Mouse (Mus musculus) layer of hippocampus, adult 9-11 months (tissue): ENCODE data around the gene Pde6b.

Experiments
- DNase-seq: peaks from one replicate; pipeline ENCODE4 v3.0.0; 2022

Pde6b gene

GRCm38 (mm10) chr5:108403453-108403852, 15.3 kb downstream of the Pde6b start:
- DNase-seq: no peak

- no peak for DNase-seq
Measured at GRCm38 (mm10) chr5:108405460-108405859, 17.3 kb downstream of the Pde6b start.

- DNase-seq: no peak
Measured at GRCm38 (mm10) chr5:108406977-108407376, 18.8 kb downstream of the Pde6b start.

- DNase-seq: no peak
Measured at GRCm38 (mm10) chr5:108414711-108415110, 26.5 kb downstream of the Pde6b start.

- DNase-seq: no peak
Measured at GRCm38 (mm10) chr5:108422741-108423140, 34.5 kb downstream of the Pde6b start.

- no peak for DNase-seq
Measured at GRCm38 (mm10) chr5:108423427-108423826, 35.2 kb downstream of the Pde6b start.

- DNase-seq: peak; percentile 42
Measured at GRCm38 (mm10) chr5:108427186-108427585, 39.0 kb downstream of the Pde6b start.

- no peak for DNase-seq
Measured at GRCm38 (mm10) chr5:108431196-108431595, 43.0 kb downstream of the Pde6b start.

- DNase-seq: peak; percentile 92
Measured at GRCm38 (mm10) chr5:108433804-108434587, 45.8 kb downstream of the Pde6b start, which contains the start of gene Atp5k. Atp5k (minus strand) TSS chr5:108434448.

- DNase-seq: no peak
Measured at GRCm38 (mm10) chr5:108436101-108436500, 47.9 kb downstream of the Pde6b start.

GRCm38 (mm10) chr5:108446973-108447372, 58.8 kb downstream of the Pde6b start:
- DNase-seq: no peak

- no peak for DNase-seq
Measured at GRCm38 (mm10) chr5:108447857-108448256, 59.7 kb downstream of the Pde6b start.

GRCm38 (mm10) chr5:108448785-108449668, 60.8 kb downstream of the Pde6b start, which contains the start of gene Mfsd7a:
Mfsd7a (minus strand) TSS chr5:108448891.
- no peak for DNase-seq

GRCm38 (mm10) chr5:108450837-108451540, 62.8 kb downstream of the Pde6b start:
- no peak for DNase-seq

GRCm38 (mm10) chr5:108451611-108452010, 63.4 kb downstream of the Pde6b start:
- no peak for DNase-seq

- DNase-seq: peak; percentile 31
Measured at GRCm38 (mm10) chr5:108452422-108452821, 64.2 kb downstream of the Pde6b start.

- DNase-seq: no peak
Measured at GRCm38 (mm10) chr5:108454094-108454493, 65.9 kb downstream of the Pde6b start.

- DNase-seq: no peak
Measured at GRCm38 (mm10) chr5:108458706-108459105, 70.5 kb downstream of the Pde6b start.

- no peak for DNase-seq
Measured at GRCm38 (mm10) chr5:108460461-108460860, 72.3 kb downstream of the Pde6b start.

GRCm38 (mm10) chr5:108461082-108462065, 73.2 kb downstream of the Pde6b start, which contains the start of gene Pcgf3:
Pcgf3 (plus strand) TSS chr5:108461232.
- peak; percentile 97 for DNase-seq

- no peak for DNase-seq
Measured at GRCm38 (mm10) chr5:108462446-108462845, 74.3 kb downstream of the Pde6b start.
